Mouse (Mus musculus) gastrocnemius, postnatal 25 days (tissue): ENCODE results near the gene Arv1. TPM values are rescaled to one million over a fixed set of nuclear protein-coding genes. Genes with fewer than 3 reads are reported as not detected.

ENCODE experiments used
- total RNA-seq, 2 experiments: library from RNA; stranded (reverse); gene quantifications; 1 replicate in 1 of 2; 2 replicates in 1 of 2; pipeline ENCODE4 v1.2.3; 2021

Gene Arv1
- total RNA-seq, 2 experiments from 2014 or later: 3.2 to 3.7 TPM

Other genes with a start within 250 kb of the Arv1 start
- gene Cog2, start 201.4 kb upstream of the Arv1 start, total RNA-seq: 10 to 100 TPM; 16.1 to 19.2 TPM
- 10 to 100 TPM; 15.7 to 19.7 TPM for gene Agt, start 152.4 kb upstream of the Arv1 start, total RNA-seq
- not detected for gene Capn9, start 146.0 kb upstream of the Arv1 start, total RNA-seq
- gene 2310022B05Rik, start 58.8 kb upstream of the Arv1 start, total RNA-seq: 10 to 100 TPM; 13.7 to 14.0 TPM
- gene Ttc13, start 156 bp upstream of the Arv1 start, total RNA-seq: 10 to 100 TPM; 18.6 to 20.8 TPM
- gene Fam89a, start 29.7 kb downstream of the Arv1 start, total RNA-seq: under 1 TPM; 0.40 to 0.74 TPM
- gene Trim67, start 71.0 kb downstream of the Arv1 start, total RNA-seq: under 1 TPM; 0.13 to 0.21 TPM
- gene Gnpat, start 140.9 kb downstream of the Arv1 start, total RNA-seq: 100 to 1,000 TPM; 125 to 145 TPM
- 10 to 100 TPM; 24.5 to 25.4 TPM for gene 2810004N23Rik, start 141.0 kb downstream of the Arv1 start, total RNA-seq
- gene Exoc8, start 175.6 kb downstream of the Arv1 start, total RNA-seq: 1 to 10 TPM; 6.2 to 7.3 TPM
- 1 to 10 TPM; 4.8 to 5.3 TPM for gene Sprtn, start 175.7 kb downstream of the Arv1 start, total RNA-seq
- 100 to 1,000 TPM; 101 to 138 TPM for gene Egln1, start 227.2 kb downstream of the Arv1 start, total RNA-seq